Mouse (Mus musculus) adrenal gland, postnatal 4 days (tissue): ENCODE data around the gene Trem2. TPM values are rescaled to one million over a fixed set of nuclear protein-coding genes. Genes with fewer than 3 reads are reported as not detected.

Experiments used
- total RNA-seq, 2 experiments: library from RNA; stranded (reverse); gene quantifications; 2 replicates each; pipeline ENCODE4 v1.2.3; 2021

Trem2 gene
- total RNA-seq, 2 experiments from 2014 or later, result 2.1 to 3.1 TPM

Other genes with a start within 250 kb of the Trem2 start
- under 1 TPM in 1 of 2 experiments, not detected in 1; 0.28 TPM for gene 9830107B12Rik, start 200.1 kb upstream of the Trem2 start, total RNA-seq
- gene A530064D06Rik, start 179.1 kb upstream of the Trem2 start, total RNA-seq, result under 1 TPM; 0.31 to 0.48 TPM
- gene Trem1, start 113.6 kb upstream of the Trem2 start, total RNA-seq, result under 1 TPM; 0.08 to 0.25 TPM
- gene Trem3, start 98.6 kb upstream of the Trem2 start, total RNA-seq, result 1 to 10 TPM in 1 of 2 experiments, under 1 TPM in 1; 0.92 to 1.5 TPM
- gene Treml4, start 82.1 kb upstream of the Trem2 start, total RNA-seq, result 1 to 10 TPM; 1.6 to 2.1 TPM
- gene Treml2, start 46.9 kb upstream of the Trem2 start, total RNA-seq, result 1 to 10 TPM in 1 of 2 experiments, under 1 TPM in 1; 0.87 to 1.2 TPM
- 1 to 10 TPM in 1 of 2 experiments, under 1 TPM in 1; 0.50 to 1.0 TPM for gene B430306N03Rik, start 30.3 kb upstream of the Trem2 start, total RNA-seq
- gene Treml1, start 13.5 kb downstream of the Trem2 start, total RNA-seq, result 1 to 10 TPM in 1 of 2 experiments, under 1 TPM in 1; 0.62 to 1.7 TPM
- gene Nfya, start 63.5 kb downstream of the Trem2 start, total RNA-seq, result 10 to 100 TPM; 28.3 to 35.4 TPM
- 10 to 100 TPM; 25.6 to 26.9 TPM for gene Oard1, start 63.6 kb downstream of the Trem2 start, total RNA-seq
- gene Apobec2, start 86.5 kb downstream of the Trem2 start, total RNA-seq, result 10 to 100 TPM in 1 of 2 experiments, 1 to 10 TPM in 1; 7.6 to 24.5 TPM
- gene Tspo2, start 105.1 kb downstream of the Trem2 start, total RNA-seq, result 1 to 10 TPM; 2.8 to 5.5 TPM
- gene Unc5cl, start 108.5 kb downstream of the Trem2 start, total RNA-seq, result 1 to 10 TPM in 1 of 2 experiments, not detected in 1; 1.3 TPM